Mouse (Mus musculus): ENCODE data around the gene Snai1. TPM values are rescaled to one million over a fixed set of nuclear protein-coding genes. Genes with fewer than 3 reads are reported as not detected.

Snai1 gene
- total RNA-seq (2017): not detected in 2 replicates

DNA sequence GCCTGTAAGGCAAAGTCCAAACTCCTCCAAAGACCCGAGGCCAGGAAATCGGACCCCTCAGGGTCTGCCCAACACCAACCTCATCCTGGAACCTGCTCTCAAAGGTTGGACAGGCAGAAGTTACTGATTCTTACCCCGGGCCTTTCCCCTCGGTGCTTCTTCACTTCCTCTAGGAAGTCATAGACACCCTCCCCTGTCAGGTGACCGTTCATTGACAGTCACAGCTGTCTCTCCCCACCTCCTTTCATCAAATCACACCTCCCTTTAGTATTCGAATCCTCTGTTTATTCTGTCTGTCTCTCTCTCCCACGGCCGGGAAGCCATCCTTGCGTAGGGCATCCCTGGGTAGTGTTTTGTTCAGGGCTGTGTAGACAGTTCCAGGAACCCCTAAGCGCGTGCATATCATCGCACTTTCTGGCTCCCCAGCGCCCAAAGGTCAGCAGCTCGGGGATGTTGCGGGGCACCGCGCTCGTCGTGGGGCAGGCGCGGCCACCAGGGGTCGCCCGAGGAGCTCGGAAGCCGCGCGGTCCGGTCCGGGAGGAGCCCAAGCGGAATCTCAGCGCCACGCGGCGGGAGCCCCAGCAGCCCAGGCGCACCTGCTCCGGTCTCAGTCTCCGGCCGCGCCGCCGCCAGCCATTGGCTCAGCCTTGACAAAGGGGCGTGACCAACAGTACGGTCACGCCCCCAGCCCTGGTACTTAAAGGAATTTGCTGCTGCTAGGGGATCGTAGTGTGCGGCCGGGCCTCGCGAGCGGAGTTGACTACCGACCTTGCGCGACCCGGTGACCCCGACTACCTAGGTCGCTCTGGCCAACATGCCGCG lies at the start of gene Snai1:
Snai1 (plus strand) TSS at position 720 of the 822 bp plus-strand sequence.
- peak; percentile 94 for ATAC-seq (replicated peaks; ENCODE audit: low read depth, poor library complexity, severe bottlenecking)

GRCm38 (mm10) chr2:167490813-167491525 lies 47.0 kb upstream of the Snai1 start:
- no peak for ATAC-seq (replicated peaks; ENCODE audit: low read depth, poor library complexity, severe bottlenecking)

DNA sequence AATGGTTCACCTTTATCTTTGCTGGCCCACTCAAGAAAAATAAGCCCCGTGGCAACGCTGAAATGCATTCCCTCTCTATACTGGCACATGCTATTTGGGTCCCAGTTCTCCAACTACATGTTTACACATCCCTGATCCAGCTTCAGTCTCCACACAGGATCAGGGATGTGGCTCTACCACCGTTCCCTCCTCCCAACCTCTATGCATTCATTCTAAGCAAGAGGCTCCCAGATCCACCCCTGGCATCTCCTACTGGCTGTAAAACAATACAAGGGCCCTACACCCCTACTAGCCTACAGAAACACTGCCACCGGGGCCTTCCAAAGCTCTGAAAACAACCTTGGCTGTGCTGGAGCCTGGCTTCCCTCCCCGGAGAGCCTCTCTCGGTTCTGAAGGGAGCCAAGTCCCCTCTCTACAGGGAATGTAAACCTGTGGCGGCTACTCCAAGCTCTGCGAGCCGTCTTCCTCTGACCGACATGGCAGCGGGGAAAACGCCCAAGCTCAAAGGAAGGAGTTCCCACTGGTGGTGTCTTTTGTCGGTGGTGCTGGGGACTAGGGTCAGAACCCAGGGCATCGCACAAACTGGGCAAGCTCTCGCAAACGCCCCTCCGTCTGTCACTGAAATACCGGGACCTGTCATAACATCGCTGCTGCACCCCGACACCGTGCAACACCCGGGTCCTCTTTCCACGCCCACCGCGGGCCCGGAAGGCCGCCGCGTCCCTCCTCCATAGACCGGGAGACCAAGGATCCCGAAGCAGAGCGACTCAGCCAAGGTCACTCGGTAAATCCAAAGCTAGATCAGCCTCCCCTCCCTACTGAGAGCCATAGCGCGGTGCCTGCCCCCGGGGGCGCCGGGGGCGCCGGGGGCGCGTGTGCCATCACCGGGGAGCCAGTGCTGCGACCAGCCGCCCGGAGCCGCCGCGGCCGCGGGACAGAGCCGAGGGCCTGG lies 46.0 kb upstream of the Snai1 start, which contains the start of gene Rnf114:
Rnf114 (plus strand) TSS at position 889 of the 952 bp plus-strand sequence.
- peak; percentile 37 for ATAC-seq (replicated peaks; ENCODE audit: low read depth, poor library complexity, severe bottlenecking)

GRCm38 (mm10) chr2:167492713-167493636 lies 45.0 kb upstream of the Snai1 start, which contains the start of gene Spata2:
Gene Spata2 (minus strand): TSS chr2:167492887.
- peak; percentile 80 for ATAC-seq (replicated peaks; ENCODE audit: low read depth, poor library complexity, severe bottlenecking)

DNA sequence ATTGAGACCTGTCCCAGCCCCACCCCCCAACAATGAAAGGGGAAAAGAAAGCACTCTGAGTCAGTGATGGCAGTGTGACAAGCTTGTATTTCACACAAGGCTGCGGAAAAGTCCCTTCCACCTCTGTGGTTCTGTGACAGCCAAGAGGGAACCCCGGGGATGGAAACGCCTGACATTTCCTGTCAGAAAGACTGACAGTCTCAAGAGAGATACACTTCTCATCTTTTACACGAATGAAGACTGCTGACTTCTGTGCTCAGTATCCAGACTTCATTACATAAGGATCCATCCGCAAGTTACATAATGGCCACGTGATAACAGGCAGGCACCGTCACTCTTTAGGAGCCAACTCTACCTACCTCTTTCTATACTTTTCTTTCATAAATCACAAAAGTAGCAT lies 41.6 kb upstream of the Snai1 start:
- ATAC-seq (replicated peaks; ENCODE audit: low read depth, poor library complexity, severe bottlenecking): no peak

DNA sequence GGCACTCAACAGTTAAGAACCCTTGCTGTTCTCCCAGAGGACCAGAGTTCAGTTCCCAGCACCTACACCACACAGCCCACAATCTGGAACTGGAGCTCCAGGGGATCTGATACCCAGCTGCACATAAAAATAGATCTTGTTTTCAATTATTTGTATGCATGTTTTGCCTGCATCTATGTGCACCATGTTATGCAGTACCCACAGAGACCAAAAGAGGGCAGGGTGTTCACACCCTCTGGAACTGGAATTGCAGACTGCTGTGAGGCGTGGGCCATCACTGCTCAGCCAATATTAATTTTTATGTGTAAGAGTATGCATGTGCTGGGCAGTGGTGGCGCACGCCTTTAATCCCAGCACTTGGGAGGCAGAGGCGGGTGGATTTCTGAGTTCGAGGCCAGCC lies 40.7 kb upstream of the Snai1 start:
- peak; percentile 67 for ATAC-seq (replicated peaks; ENCODE audit: low read depth, poor library complexity, severe bottlenecking)

- peak; percentile 12 for ATAC-seq (replicated peaks; ENCODE audit: low read depth, poor library complexity, severe bottlenecking)
Measured at GRCm38 (mm10) chr2:167502554-167503252, 35.3 kb upstream of the Snai1 start.

- peak; percentile 75 for ATAC-seq (replicated peaks; ENCODE audit: low read depth, poor library complexity, severe bottlenecking)
Measured at GRCm38 (mm10) chr2:167503253-167503895, 34.6 kb upstream of the Snai1 start.

DNA sequence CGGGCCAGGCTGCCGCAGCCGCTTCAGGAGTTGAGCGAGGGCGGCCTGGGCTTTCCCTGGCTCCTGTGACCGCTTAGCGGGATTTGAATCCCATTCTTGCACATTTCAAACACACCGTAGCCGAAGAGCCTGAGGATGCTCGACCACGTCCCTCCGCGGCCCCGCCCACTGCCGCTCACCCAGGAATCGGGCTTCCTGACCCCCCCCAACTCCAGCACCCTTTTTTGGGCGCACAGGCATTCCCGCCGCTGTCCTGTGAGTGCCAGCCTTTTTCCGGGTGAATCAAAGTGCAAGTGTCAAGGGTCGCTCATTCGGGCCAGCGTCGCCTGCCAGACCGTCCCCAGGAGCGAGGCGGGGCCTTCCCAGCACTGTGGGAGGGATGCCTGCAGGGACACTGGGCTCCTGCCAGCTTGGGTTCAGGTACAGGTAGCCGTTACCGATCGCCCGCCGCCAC lies 34.1 kb upstream of the Snai1 start:
- ATAC-seq (replicated peaks; ENCODE audit: low read depth, poor library complexity, severe bottlenecking): no peak; the same call in 1 of the 2 replicates

GRCm38 (mm10) chr2:167505127-167505526 lies 32.9 kb upstream of the Snai1 start:
- ATAC-seq (replicated peaks; ENCODE audit: low read depth, poor library complexity, severe bottlenecking): peak; percentile 60

DNA sequence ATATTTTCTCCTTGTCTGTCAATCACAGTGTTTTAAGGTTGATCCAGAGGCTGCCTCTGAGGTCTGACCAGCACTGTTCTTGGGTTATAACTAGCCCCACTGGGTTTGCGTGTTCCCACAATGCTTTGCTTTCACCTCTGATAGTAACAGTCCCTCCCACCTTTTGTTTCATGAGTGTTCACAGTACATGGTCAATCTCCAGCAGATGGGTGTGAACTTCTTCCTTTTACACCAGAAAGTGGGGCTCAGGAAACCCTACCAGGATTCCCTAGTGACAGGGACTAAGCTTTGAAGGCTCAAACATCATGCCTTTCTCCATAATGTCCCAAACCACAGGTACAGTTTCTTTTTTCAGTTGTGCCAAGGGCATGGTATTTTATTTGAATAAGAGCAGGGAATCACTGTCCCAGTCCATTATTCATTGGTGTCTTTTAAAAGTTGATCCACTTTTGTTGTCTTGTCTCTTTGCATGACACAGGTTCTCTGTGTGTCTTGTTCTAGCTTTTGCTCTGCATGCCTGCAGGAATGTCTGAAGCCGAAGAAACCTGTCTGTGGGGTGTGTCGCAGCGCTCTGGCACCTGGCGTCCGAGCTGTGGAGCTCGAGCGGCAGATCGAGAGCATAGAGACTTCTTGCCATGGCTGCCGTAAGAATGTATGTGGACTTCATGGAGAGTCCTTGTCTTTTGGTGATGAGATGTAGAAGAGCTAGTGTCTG lies 31.3 kb upstream of the Snai1 start:
- ATAC-seq (replicated peaks; ENCODE audit: low read depth, poor library complexity, severe bottlenecking): no peak

GRCm38 (mm10) chr2:167507719-167508385 lies 30.1 kb upstream of the Snai1 start:
- ATAC-seq (replicated peaks; ENCODE audit: low read depth, poor library complexity, severe bottlenecking): no peak

DNA sequence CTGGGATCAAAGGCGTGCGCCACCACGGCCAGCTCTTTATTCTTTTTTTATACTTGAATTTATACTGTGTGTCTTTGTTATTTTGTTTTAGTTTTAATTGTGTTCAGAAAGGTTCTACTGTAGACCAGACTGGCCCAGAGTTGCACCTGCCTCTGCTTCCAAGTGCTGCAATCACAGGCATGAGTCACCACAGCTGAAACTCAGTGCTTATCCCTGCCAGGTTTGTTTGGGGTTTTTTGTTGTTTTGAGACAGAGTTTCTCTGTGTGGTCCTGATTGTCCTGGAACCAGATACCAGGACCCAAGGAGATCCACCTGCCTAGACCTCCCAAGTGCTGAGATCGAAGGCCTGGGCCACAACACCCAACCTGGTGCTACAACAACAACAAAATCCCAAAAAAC lies 29.4 kb upstream of the Snai1 start:
- no peak for ATAC-seq (replicated peaks; ENCODE audit: low read depth, poor library complexity, severe bottlenecking)

DNA sequence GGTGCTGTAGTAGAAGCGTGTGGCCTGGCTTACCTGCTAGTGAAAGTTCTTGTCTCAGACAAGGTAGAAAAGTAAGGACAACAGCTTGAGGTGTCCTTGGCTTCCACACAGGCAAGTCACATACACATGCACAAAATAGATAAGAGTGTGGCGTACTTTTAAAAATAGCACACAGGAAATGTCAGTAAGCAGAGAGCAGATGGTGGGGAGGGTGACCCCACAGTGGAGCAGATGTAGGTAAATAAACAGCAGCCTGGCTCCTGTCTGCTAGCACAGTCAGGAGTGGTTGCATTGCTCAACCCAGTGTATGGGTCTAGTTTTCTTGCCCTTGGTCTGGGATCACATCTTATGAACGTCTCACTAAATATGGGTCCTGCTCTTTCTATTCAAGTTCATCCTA lies 27.5 kb upstream of the Snai1 start:
- peak; percentile 82 for ATAC-seq (replicated peaks; ENCODE audit: low read depth, poor library complexity, severe bottlenecking)

DNA sequence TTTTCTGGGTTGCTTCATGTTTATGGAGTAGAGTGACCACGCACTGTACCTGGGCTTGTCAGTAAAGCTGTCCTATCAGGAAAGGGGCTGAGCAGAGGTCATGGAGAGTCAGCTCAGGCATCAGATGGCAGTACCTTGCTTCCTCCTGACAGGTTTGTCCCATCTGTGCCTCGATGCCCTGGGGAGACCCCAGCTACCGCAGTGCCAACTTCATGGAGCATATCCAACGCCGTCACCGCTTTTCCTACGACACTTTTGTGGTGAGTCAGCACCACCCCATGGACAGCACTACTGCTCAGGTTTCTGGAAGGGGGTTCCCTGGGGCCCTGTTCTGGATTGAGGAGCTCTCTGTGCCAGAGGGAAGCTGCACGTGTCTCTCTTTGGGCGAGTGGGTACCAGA lies 25.6 kb upstream of the Snai1 start:
- no peak for ATAC-seq (replicated peaks; ENCODE audit: low read depth, poor library complexity, severe bottlenecking)

GRCm38 (mm10) chr2:167512970-167513369 lies 25.0 kb upstream of the Snai1 start:
- ATAC-seq (replicated peaks; ENCODE audit: low read depth, poor library complexity, severe bottlenecking): peak; percentile 51

GRCm38 (mm10) chr2:167514641-167515040 lies 23.4 kb upstream of the Snai1 start:
- ATAC-seq (replicated peaks; ENCODE audit: low read depth, poor library complexity, severe bottlenecking): no peak

All from common myeloid progenitor, adult 5-6 weeks (primary cell).